Mouse (Mus musculus) liver, embryonic 12.5 days (tissue): ENCODE data around the gene Tmem231. TPM values are rescaled to one million over a fixed set of nuclear protein-coding genes. Genes with fewer than 3 reads are reported as not detected.

Experiments used
- ATAC-seq: fragments of 200-750 bp; cut with Nextera tagmentation; 2 replicates; pipeline ENCODE4 v1.8.0; 2017; ENCODE audit warnings: moderate number of reproducible peaks, mild to moderate bottlenecking, moderate library complexity
- H3K27ac ChIP-seq: fragments of 300-500 bp; sonication (generic); 2 replicates; pipeline ENCODE4 v1.5.1; 2016; ENCODE audit warnings: mild to moderate bottlenecking
- H3K27me3 ChIP-seq: fragments of 300-500 bp; sonication (generic); replicated peaks from 2 replicates; pipeline ENCODE4 v1.6.1; 2016; ENCODE audit warnings: mild to moderate bottlenecking, moderate library complexity
- H3K36me3 ChIP-seq: fragments of 300-500 bp; sonication (generic); 2 replicates; pipeline ENCODE4 v1.6.1; 2016; ENCODE audit warnings: mild to moderate bottlenecking, moderate library complexity
- H3K4me1 ChIP-seq: fragments of 300-500 bp; sonication (generic); 2 replicates; pipeline ENCODE4 v1.6.1; 2016
- H3K4me2 ChIP-seq: fragments of 300-500 bp; sonication (generic); 2 replicates; pipeline ENCODE4 v1.6.1; 2016; ENCODE audit warnings: mild to moderate bottlenecking, moderate library complexity
- H3K4me3 ChIP-seq: fragments of 300-500 bp; sonication (generic); 2 replicates; pipeline ENCODE4 v1.5.1; 2016; ENCODE audit warnings: mild to moderate bottlenecking, moderate library complexity
- H3K9ac ChIP-seq: fragments of 300-500 bp; sonication (generic); 2 replicates; pipeline ENCODE4 v1.6.1; 2016; ENCODE audit warnings: mild to moderate bottlenecking, moderate library complexity
- H3K9me3 ChIP-seq: fragments of 300-500 bp; sonication (generic); replicated peaks from 2 replicates; pipeline ENCODE4 v1.6.1; 2016; ENCODE audit warnings: mild to moderate bottlenecking, moderate library complexity
- WGBS: fragments of 180-500 bp; shearing (Covaris S2); methylation state at CpG from one replicate; pipeline ENCODE4 v1.1.7; 2016; ENCODE audit not compliant: insufficient replicate concordance; 5-methylcytosine and 5-hydroxymethylcytosine counted together
- polyA plus RNA-seq: library from polyadenylated mRNA; unstranded; fragments of >200 nt; fragmentation: Nextera tagmentation; extraction: Ambion mirVana; gene quantifications from 2 replicates; pipeline ENCODE4 v1.2.1, GENCODE M21; 2016

Tmem231 gene
- polyA plus RNA-seq, 1 experiment from 2014 or later = 3.0 TPM

- Histone ChIP-seq H3K4me3 (peak overlapping the region; percentile 31), H3K9me3 (no peaks in the 10 kb centered on the region), H3K36me3 (no peaks in the 10 kb centered on the region), H3K4me1 (peaks cover 79% of the 10 kb centered on the region), H3K9ac (peak overlapping the region; percentile 68), H3K4me2 (peak overlapping the region; percentile 65), H3K27me3 (no peaks in the 10 kb centered on the region), H3K27ac (peak overlapping the region; percentile 97)
- peak; percentile 89 for ATAC-seq
- 18% methylated on average over 8 of the region's 8 CpGs for WGBS
Measured at GRCm38 (mm10) chr8:111929648-111930344, 3.9 kb downstream of the Tmem231 start.

GRCm38 (mm10) chr8:111924976-111925375, 8.7 kb downstream of the Tmem231 start:
- H3K9me3 ChIP-seq = no peaks in the 10 kb centered on the region
- H3K27me3 ChIP-seq = no peaks in the 10 kb centered on the region
- no peak overlapping the region for H3K4me3 ChIP-seq
- H3K4me2 ChIP-seq = peak overlapping the region; percentile 12; the same call in 1 of the 2 replicates
- WGBS = 22% methylated on average over 7 of the region's 7 CpGs
- H3K4me1 ChIP-seq = peaks cover 50% of the 10 kb centered on the region
- H3K9ac ChIP-seq = no peak overlapping the region
- ATAC-seq = 0 out of 2 replicates have a peak, but pooled peaks have one; percentile 9
- peak overlapping the region; percentile 69 for H3K27ac ChIP-seq
- no peaks in the 10 kb centered on the region for H3K36me3 ChIP-seq

GRCm38 (mm10) chr8:111923383-111923804, 10.3 kb downstream of the Tmem231 start:
- peak; percentile 43; the same call in 1 of the 2 replicates for ATAC-seq
- Histone ChIP-seq H3K4me1 (peaks cover 34% of the 10 kb centered on the region), H3K27ac (no peak overlapping the region), H3K9me3 (no peaks in the 10 kb centered on the region), H3K36me3 (no peaks in the 10 kb centered on the region), H3K9ac (no peak overlapping the region), H3K27me3 (no peaks in the 10 kb centered on the region), H3K4me2 (no peak overlapping the region), H3K4me3 (no peak overlapping the region)
- WGBS = 25% methylated on average over 10 of the region's 10 CpGs

- WGBS = 45% methylated on average over 4 of the region's 4 CpGs
Measured at GRCm38 (mm10) chr8:111920971-111921370, 12.7 kb downstream of the Tmem231 start.

GRCm38 (mm10) chr8:111919663-111920062, 14.0 kb downstream of the Tmem231 start:
- no peaks in the 10 kb centered on the region for H3K9me3 ChIP-seq
- no peak overlapping the region for H3K4me2 ChIP-seq
- H3K4me1 ChIP-seq = peaks cover 12% of the 10 kb centered on the region
- 66% methylated on average over 2 of the region's 2 CpGs for WGBS
- H3K36me3 ChIP-seq = no peaks in the 10 kb centered on the region
- no peak for ATAC-seq
- no peak overlapping the region for H3K9ac ChIP-seq
- H3K27ac ChIP-seq = no peak overlapping the region
- H3K4me3 ChIP-seq = no peak overlapping the region
- peaks cover 10% of the 10 kb centered on the region; the same call in 1 of the 2 replicates for H3K27me3 ChIP-seq

More at GRCm38 (mm10) chr8:111920971-111921370, 12.7 kb downstream of the Tmem231 start:
- H3K4me2 ChIP-seq = no peak overlapping the region
- ATAC-seq = no peak
- H3K36me3 ChIP-seq = no peaks in the 10 kb centered on the region
- H3K27ac ChIP-seq = no peak overlapping the region
- peaks cover 23% of the 10 kb centered on the region for H3K4me1 ChIP-seq
- no peak overlapping the region for H3K4me3 ChIP-seq
- H3K9me3 ChIP-seq = no peaks in the 10 kb centered on the region
- H3K27me3 ChIP-seq = peaks cover 4% of the 10 kb centered on the region; the same call in 1 of the 2 replicates
- no peak overlapping the region for H3K9ac ChIP-seq

GRCm38 (mm10) chr8:111912860-111913432, 20.7 kb downstream of the Tmem231 start:
- Histone ChIP-seq H3K27me3 (peaks cover 75% of the 10 kb centered on the region), H3K4me2 (no peak overlapping the region), H3K4me1 (no peaks in the 10 kb centered on the region), H3K27ac (no peak overlapping the region), H3K9ac (no peak overlapping the region), H3K9me3 (no peaks in the 10 kb centered on the region), H3K4me3 (no peak overlapping the region), H3K36me3 (no peaks in the 10 kb centered on the region)
- ATAC-seq = no peak
- 56% methylated on average over 12 of the region's 12 CpGs for WGBS

GRCm38 (mm10) chr8:111911572-111911971, 22.1 kb downstream of the Tmem231 start:
- no peak overlapping the region for H3K4me3 ChIP-seq
- H3K9ac ChIP-seq = no peak overlapping the region
- H3K9me3 ChIP-seq = no peaks in the 10 kb centered on the region
- H3K36me3 ChIP-seq = no peaks in the 10 kb centered on the region
- WGBS = 53% methylated on average over 7 of the region's 7 CpGs
- H3K4me1 ChIP-seq = no peaks in the 10 kb centered on the region
- H3K27me3 ChIP-seq = peaks cover 77% of the 10 kb centered on the region
- H3K27ac ChIP-seq = no peak overlapping the region
- ATAC-seq = no peak
- H3K4me2 ChIP-seq = no peak overlapping the region

- peaks cover 73% of the 10 kb centered on the region for H3K27me3 ChIP-seq
- peak within 1 kb of the TSS; percentile 29 for H3K4me3 ChIP-seq
Measured at GRCm38 (mm10) chr8:111909621-111910450, 23.8 kb downstream of the Tmem231 start, which contains the start of gene Chst5. Chst5 (minus strand) TSS chr8:111910447.

GRCm38 (mm10) chr8:111905500-111906121, 28.1 kb downstream of the Tmem231 start:
- no peak overlapping the region for H3K4me3 ChIP-seq
- 49% methylated on average over 8 of the region's 8 CpGs for WGBS
- no peaks in the 10 kb centered on the region for H3K4me1 ChIP-seq
- H3K36me3 ChIP-seq = no peaks in the 10 kb centered on the region
- no peak overlapping the region for H3K4me2 ChIP-seq
- peaks cover 50% of the 10 kb centered on the region for H3K27me3 ChIP-seq
- H3K9me3 ChIP-seq = no peaks in the 10 kb centered on the region
- no peak for ATAC-seq
- no peak overlapping the region for H3K27ac ChIP-seq
- H3K9ac ChIP-seq = no peak overlapping the region

More at GRCm38 (mm10) chr8:111909621-111910450, 23.8 kb downstream of the Tmem231 start, which contains the start of gene Chst5:
- H3K27ac ChIP-seq = no peak within 1 kb of the TSS
- H3K4me2 ChIP-seq = peak within 1 kb of the TSS; percentile 48
- H3K9me3 ChIP-seq = no peaks in the 10 kb centered on the region
- 12% methylated on average over 47 of the region's 47 CpGs for WGBS
- no peaks in the 10 kb centered on the region for H3K4me1 ChIP-seq
- H3K36me3 ChIP-seq = no peaks in the 10 kb centered on the region
- no peak for ATAC-seq
- H3K9ac ChIP-seq = peak within 1 kb of the TSS; percentile 8; the same call in 1 of the 2 replicates

- Histone ChIP-seq H3K4me3 (no peak overlapping the region), H3K4me2 (no peak overlapping the region), H3K9me3 (no peaks in the 10 kb centered on the region), H3K36me3 (no peaks in the 10 kb centered on the region), H3K27me3 (peaks cover 26% of the 10 kb centered on the region; the same call in 1 of the 2 replicates), H3K9ac (no peak overlapping the region), H3K27ac (no peak overlapping the region), H3K4me1 (no peaks in the 10 kb centered on the region)
- ATAC-seq = no peak
- WGBS = 52% methylated on average over 5 of the region's 5 CpGs
Measured at GRCm38 (mm10) chr8:111902080-111902479, 31.6 kb downstream of the Tmem231 start.

- H3K9me3 ChIP-seq = 0 out of 2 replicates have a peak, but pooled peaks cover 3% of the 10 kb centered on the region
- WGBS = 44% methylated on average over 10 of the region's 10 CpGs
- H3K27ac ChIP-seq = no peak overlapping the region
- H3K4me3 ChIP-seq = no peak overlapping the region
- peaks cover 13% of the 10 kb centered on the region; the same call in 1 of the 2 replicates for H3K27me3 ChIP-seq
- H3K4me2 ChIP-seq = no peak overlapping the region
- no peak for ATAC-seq
- H3K4me1 ChIP-seq = no peaks in the 10 kb centered on the region
- H3K9ac ChIP-seq = no peak overlapping the region
- no peaks in the 10 kb centered on the region for H3K36me3 ChIP-seq
Measured at GRCm38 (mm10) chr8:111898586-111898985, 35.1 kb downstream of the Tmem231 start.
